Mouse (Mus musculus): ENCODE results near the gene Reln. TPM values are rescaled to one million over a fixed set of nuclear protein-coding genes. Genes with fewer than 3 reads are reported as not detected.

The Reln gene
- total and polyA plus RNA-seq, 2 experiments from 2014 or later: 25.3 to 189 TPM

DNA sequence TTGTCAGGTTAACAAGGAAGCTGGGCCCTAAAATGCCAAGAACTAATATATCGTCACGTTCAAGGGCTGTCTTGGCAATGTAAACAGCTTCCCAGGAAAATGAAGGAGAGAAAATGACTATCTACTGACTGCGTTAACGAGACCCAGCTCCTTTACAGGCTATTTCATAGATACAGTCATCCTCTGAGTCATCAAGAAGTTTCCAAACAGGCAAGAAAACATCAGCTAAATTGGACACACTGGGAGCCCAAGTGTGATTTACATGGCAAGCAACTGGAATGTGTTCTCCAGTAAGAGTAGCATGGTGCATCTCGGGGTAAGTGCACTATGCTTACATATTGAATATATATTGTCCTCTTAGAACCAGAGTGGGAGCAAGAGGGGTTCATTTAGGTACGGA lies 302.7 kb downstream of the Reln start:
- Histone ChIP-seq H3K9me3 (ENCODE audit: low read length) (no peaks in the 10 kb centered on the region), H3K4me2 (ENCODE audit: low read depth, low read length, poor library complexity, severe bottlenecking) (no peak overlapping the region), H3K4me3 (ENCODE audit: low read depth, low read length) (no peak overlapping the region), H3K27ac (ENCODE audit: low read depth, low read length) (no peak overlapping the region), H3K9ac (replicated peaks; ENCODE audit: low read length, poor library complexity, severe bottlenecking) (no peak overlapping the region), H3K27me3 (ENCODE audit: insufficient read depth, low read length) (no peaks in the 10 kb centered on the region), H3K4me1 (ENCODE audit: insufficient read depth, low read length) (no peaks in the 10 kb centered on the region), H3K36me3 (ENCODE audit: insufficient read depth, low read length) (no peaks in the 10 kb centered on the region)
- WGBS: 86% methylated on average over 6 of the region's 6 CpGs
- no peak for ATAC-seq (ENCODE audit: low FRiP score)
- TF ChIP-seq CTCF (IDR thresholded peaks at IDR 0.05): no peak
- DNase-seq (ENCODE audit: low spot score): no peak

DNA sequence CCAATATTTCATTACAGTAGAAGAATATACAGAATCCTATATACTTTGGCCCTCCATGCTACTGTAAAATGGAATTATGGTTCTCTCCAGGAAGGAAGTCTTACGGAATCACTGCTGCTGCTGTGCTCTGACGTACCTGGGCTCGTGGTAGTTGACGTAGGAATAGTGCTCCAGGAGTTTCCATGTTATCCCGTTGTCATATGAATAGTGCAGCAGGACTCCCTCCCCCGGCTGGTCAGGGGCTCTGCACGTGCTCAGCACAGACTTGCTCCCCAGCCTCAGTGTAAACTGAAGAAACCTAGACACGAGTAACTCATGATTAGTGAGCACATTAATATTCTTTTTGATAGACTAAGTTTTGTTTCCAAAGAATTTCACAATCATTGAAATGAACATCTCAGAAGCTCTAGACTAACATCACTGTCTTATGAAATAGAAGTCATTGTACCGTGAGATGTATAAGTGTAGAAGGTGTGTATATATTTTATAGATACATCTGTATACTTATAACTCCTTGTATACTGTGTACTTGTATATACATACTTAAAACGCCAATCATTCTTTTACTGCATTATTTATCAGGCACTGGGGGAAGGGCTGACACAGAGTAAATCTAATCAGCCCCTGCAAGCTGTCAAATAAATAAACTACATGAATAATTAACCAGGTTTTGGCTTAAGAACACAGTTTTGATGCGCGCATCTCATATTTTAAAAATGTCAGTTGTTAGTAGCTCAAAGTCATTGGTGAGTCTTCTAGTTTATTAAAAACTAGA lies 304.9 kb downstream of the Reln start:
- no peak overlapping the region for H3K9ac ChIP-seq (replicated peaks; ENCODE audit: low read length, poor library complexity, severe bottlenecking)
- H3K27me3 ChIP-seq (ENCODE audit: insufficient read depth, low read length): no peaks in the 10 kb centered on the region
- WGBS: 72% methylated on average over 12 of the region's 12 CpGs
- H3K4me2 ChIP-seq (ENCODE audit: low read depth, low read length, poor library complexity, severe bottlenecking): no peak overlapping the region
- no peaks in the 10 kb centered on the region for H3K4me1 ChIP-seq (ENCODE audit: insufficient read depth, low read length)
- no peaks in the 10 kb centered on the region for H3K9me3 ChIP-seq (ENCODE audit: low read length)
- TF ChIP-seq CTCF (IDR thresholded peaks at IDR 0.05): no peak
- ATAC-seq (ENCODE audit: low FRiP score) (no peak), DNase-seq (ENCODE audit: low spot score) (no peak)
- H3K36me3 ChIP-seq (ENCODE audit: insufficient read depth, low read length): no peaks in the 10 kb centered on the region
- H3K27ac ChIP-seq (ENCODE audit: low read depth, low read length): no peak overlapping the region
- H3K4me3 ChIP-seq (ENCODE audit: low read depth, low read length): no peak overlapping the region

DNA sequence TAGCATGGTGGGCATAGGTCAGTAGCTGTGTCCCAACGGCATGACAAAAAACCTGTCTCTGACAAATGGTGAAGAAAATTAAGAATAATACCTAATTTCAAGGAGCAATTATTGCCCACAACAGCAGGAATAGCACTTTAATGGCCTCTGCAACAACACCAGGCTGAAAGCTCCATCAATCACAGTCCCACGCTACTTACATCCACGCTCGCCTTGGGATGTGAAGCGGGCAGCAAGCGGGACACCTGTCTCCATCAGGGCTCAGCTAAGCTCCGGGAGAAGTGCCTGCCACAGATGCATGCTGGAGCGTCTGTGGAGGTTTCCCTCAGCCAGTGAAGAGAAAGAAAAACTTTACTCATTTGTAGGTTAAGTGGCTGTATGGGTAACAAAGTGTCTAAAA lies 309.3 kb downstream of the Reln start:
- WGBS: 90% methylated on average over 8 of the region's 8 CpGs
- DNase-seq (ENCODE audit: low spot score) (peak; percentile 3), ATAC-seq (ENCODE audit: low FRiP score) (no peak)
- no peak for TF ChIP-seq CTCF (IDR thresholded peaks at IDR 0.05)
- Histone ChIP-seq H3K9me3 (ENCODE audit: low read length) (no peaks in the 10 kb centered on the region), H3K27ac (ENCODE audit: low read depth, low read length) (no peak overlapping the region), H3K4me3 (ENCODE audit: low read depth, low read length) (no peak overlapping the region), H3K4me1 (ENCODE audit: insufficient read depth, low read length) (no peaks in the 10 kb centered on the region), H3K36me3 (ENCODE audit: insufficient read depth, low read length) (no peaks in the 10 kb centered on the region), H3K4me2 (ENCODE audit: low read depth, low read length, poor library complexity, severe bottlenecking) (no peak overlapping the region), H3K27me3 (ENCODE audit: insufficient read depth, low read length) (no peaks in the 10 kb centered on the region), H3K9ac (replicated peaks; ENCODE audit: low read length, poor library complexity, severe bottlenecking) (no peak overlapping the region)

DNA sequence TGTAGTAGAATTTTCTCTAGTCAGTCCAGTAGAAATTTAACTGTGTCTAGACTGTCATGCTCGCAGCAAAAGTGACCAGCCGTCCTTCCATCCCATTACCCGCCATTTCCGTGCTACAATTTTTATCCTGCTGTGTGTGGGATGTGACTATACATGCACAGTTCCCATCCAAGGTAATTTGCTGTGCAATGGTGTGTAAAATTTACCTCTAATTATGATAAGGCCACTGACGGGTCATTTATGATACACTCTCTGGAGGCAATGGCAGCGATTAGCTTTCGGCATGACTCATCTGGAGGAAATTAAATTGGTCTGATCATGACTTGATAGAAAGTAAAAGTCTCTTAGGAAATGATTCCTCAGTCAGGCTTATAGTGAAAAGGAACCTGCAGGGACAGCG lies 311.5 kb downstream of the Reln start:
- Histone ChIP-seq H3K9me3 (ENCODE audit: low read length) (no peaks in the 10 kb centered on the region), H3K4me1 (ENCODE audit: insufficient read depth, low read length) (no peaks in the 10 kb centered on the region), H3K27me3 (ENCODE audit: insufficient read depth, low read length) (no peaks in the 10 kb centered on the region), H3K36me3 (ENCODE audit: insufficient read depth, low read length) (no peaks in the 10 kb centered on the region), H3K4me3 (ENCODE audit: low read depth, low read length) (no peak overlapping the region), H3K27ac (ENCODE audit: low read depth, low read length) (no peak overlapping the region), H3K4me2 (ENCODE audit: low read depth, low read length, poor library complexity, severe bottlenecking) (no peak overlapping the region), H3K9ac (replicated peaks; ENCODE audit: low read length, poor library complexity, severe bottlenecking) (no peak overlapping the region)
- TF ChIP-seq CTCF (IDR thresholded peaks at IDR 0.05): no peak
- peak; percentile 8 for DNase-seq (ENCODE audit: low spot score)
- WGBS: 69% methylated on average over 8 of the region's 8 CpGs
- no peak for ATAC-seq (ENCODE audit: low FRiP score)

DNA sequence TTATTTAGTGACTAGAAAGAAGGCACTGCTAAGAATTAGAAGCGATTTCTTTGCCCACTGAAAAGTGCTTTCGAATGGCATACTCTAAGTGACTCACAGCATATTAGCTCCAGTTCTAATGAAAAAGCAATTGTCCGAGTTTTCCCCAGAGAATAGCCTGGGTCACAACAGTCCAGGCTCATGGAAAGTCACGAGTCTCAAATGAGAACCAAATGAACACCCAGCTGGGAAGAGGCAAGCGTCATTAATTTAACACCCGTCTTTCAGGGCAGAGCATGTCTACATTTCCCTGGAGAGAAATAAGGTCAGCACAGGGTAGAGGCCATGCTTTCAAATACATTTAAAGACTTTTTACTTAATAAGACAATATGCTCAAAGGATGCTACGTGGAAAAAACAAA lies 312.8 kb downstream of the Reln start:
- H3K9ac ChIP-seq (replicated peaks; ENCODE audit: low read length, poor library complexity, severe bottlenecking): no peak overlapping the region
- no peak overlapping the region for H3K4me2 ChIP-seq (ENCODE audit: low read depth, low read length, poor library complexity, severe bottlenecking)
- no peaks in the 10 kb centered on the region for H3K36me3 ChIP-seq (ENCODE audit: insufficient read depth, low read length)
- DNase-seq (ENCODE audit: low spot score) (peak; percentile 37), ATAC-seq (ENCODE audit: low FRiP score) (no peak)
- H3K4me3 ChIP-seq (ENCODE audit: low read depth, low read length): no peak overlapping the region
- H3K27ac ChIP-seq (ENCODE audit: low read depth, low read length): no peak overlapping the region
- no peaks in the 10 kb centered on the region for H3K27me3 ChIP-seq (ENCODE audit: insufficient read depth, low read length)
- 38% methylated on average over 7 of the region's 7 CpGs for whole genome bisulfite sequencing
- H3K9me3 ChIP-seq (ENCODE audit: low read length): no peaks in the 10 kb centered on the region
- TF ChIP-seq CTCF (IDR thresholded peaks at IDR 0.05): no peak
- no peaks in the 10 kb centered on the region for H3K4me1 ChIP-seq (ENCODE audit: insufficient read depth, low read length)

DNA sequence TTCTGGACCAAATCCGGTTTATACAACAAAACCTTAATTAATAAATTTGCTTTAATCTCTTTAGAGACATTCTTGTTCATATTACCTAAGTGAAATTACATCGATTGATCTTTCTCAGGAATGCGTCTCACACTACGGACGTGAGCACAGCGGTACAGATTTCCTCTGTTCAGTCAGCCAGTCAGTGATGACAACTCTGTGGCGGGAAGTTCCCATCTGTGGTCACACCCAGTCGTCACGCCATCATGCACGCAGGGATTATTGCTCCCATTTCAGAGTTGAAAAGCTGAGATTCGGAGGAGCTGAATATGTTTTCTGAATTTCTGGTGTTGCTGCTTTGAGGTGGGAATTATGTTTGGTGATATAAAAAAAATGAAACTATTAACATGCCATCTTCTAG lies 316.1 kb downstream of the Reln start:
- Histone ChIP-seq H3K4me3 (ENCODE audit: low read depth, low read length) (no peak overlapping the region), H3K4me2 (ENCODE audit: low read depth, low read length, poor library complexity, severe bottlenecking) (no peak overlapping the region), H3K9ac (replicated peaks; ENCODE audit: low read length, poor library complexity, severe bottlenecking) (no peak overlapping the region), H3K4me1 (ENCODE audit: insufficient read depth, low read length) (no peaks in the 10 kb centered on the region), H3K36me3 (ENCODE audit: insufficient read depth, low read length) (no peaks in the 10 kb centered on the region), H3K27ac (ENCODE audit: low read depth, low read length) (no peak overlapping the region), H3K9me3 (ENCODE audit: low read length) (no peaks in the 10 kb centered on the region), H3K27me3 (ENCODE audit: insufficient read depth, low read length) (no peaks in the 10 kb centered on the region)
- no peak for ATAC-seq (ENCODE audit: low FRiP score)
- WGBS: 74% methylated on average over 11 of the region's 11 CpGs
- DNase-seq (ENCODE audit: low spot score): no peak
- TF ChIP-seq CTCF (IDR thresholded peaks at IDR 0.05): no peak
